Mouse (Mus musculus) embryonic facial prominence, embryonic 15.5 days (tissue): ENCODE measurements around the gene Fam104a. TPM values are rescaled to one million over a fixed set of nuclear protein-coding genes. Genes with fewer than 3 reads are reported as not detected.

Experiments
- ATAC-seq: fragments of 200-750 bp; cut with Nextera tagmentation; 2 replicates; pipeline ENCODE4 v1.8.0; 2017; ENCODE audit warnings: low read depth, moderate TSS enrichment; ENCODE audit not compliant: insufficient number of reproducible peaks, low FRiP score, low TSS enrichment
- H3K27ac ChIP-seq: fragments of 300-500 bp; sonication (generic); replicated peaks from 2 replicates; pipeline ENCODE4 v1.5.1; 2015; ENCODE audit warnings: mild to moderate bottlenecking, inconsistent platforms
- H3K27me3 ChIP-seq: fragments of 300-500 bp; sonication (generic); 2 replicates; pipeline ENCODE4 v1.6.1; 2015; ENCODE audit warnings: inconsistent platforms
- H3K36me3 ChIP-seq: fragments of 300-500 bp; sonication (generic); 2 replicates; pipeline ENCODE4 v1.6.1; 2015; ENCODE audit warnings: mild to moderate bottlenecking, inconsistent platforms
- H3K4me1 ChIP-seq: fragments of 300-500 bp; sonication (generic); 2 replicates; pipeline ENCODE4 v1.6.1; 2015; ENCODE audit warnings: inconsistent platforms
- H3K4me2 ChIP-seq: fragments of 300-500 bp; sonication (generic); replicated peaks from 2 replicates; pipeline ENCODE4 v1.6.1; 2015; ENCODE audit warnings: mild to moderate bottlenecking, inconsistent platforms
- H3K4me3 ChIP-seq: fragments of 300-500 bp; sonication (generic); replicated peaks from 2 replicates; pipeline ENCODE4 v1.5.1; 2015; ENCODE audit warnings: mild to moderate bottlenecking, inconsistent platforms
- H3K9ac ChIP-seq: fragments of 300-500 bp; sonication (generic); 2 replicates; pipeline ENCODE4 v1.6.1; 2015; ENCODE audit warnings: inconsistent platforms
- H3K9me3 ChIP-seq: fragments of 300-500 bp; sonication (generic); replicated peaks from 2 replicates; pipeline ENCODE4 v1.6.1; 2016; ENCODE audit warnings: inconsistent platforms
- WGBS: fragments of 180-500 bp; shearing (Covaris S2); methylation state at CpG from one replicate; pipeline ENCODE4 v1.1.7; 2015; 5-methylcytosine and 5-hydroxymethylcytosine counted together
- polyA plus RNA-seq: library from polyadenylated mRNA; unstranded; fragments of >200 nt; fragmentation: Nextera tagmentation; extraction: Ambion mirVana; gene quantifications from 2 replicates; pipeline ENCODE4 v1.2.1, GENCODE M21; 2015

The Fam104a gene
- polyA plus RNA-seq, 1 experiment from 2014 or later = 48.6 TPM

GRCm38 (mm10) chr11:113717767-113718424, 33.9 kb upstream of the Fam104a start:
- H3K4me2 ChIP-seq = no peak overlapping the region
- H3K36me3 ChIP-seq = no peaks in the 10 kb centered on the region
- H3K4me3 ChIP-seq = no peak overlapping the region
- no peaks in the 10 kb centered on the region for H3K9me3 ChIP-seq
- H3K4me1 ChIP-seq = peaks cover 16% of the 10 kb centered on the region
- ATAC-seq = no peak
- H3K27ac ChIP-seq = no peak overlapping the region
- no peak overlapping the region for H3K9ac ChIP-seq
- no peaks in the 10 kb centered on the region for H3K27me3 ChIP-seq
- 63% methylated on average over 16 of the region's 16 CpGs for WGBS

- H3K36me3 ChIP-seq = no peaks in the 10 kb centered on the region
- no peak overlapping the region for H3K4me3 ChIP-seq
- H3K4me2 ChIP-seq = no peak overlapping the region
- H3K4me1 ChIP-seq = peaks cover 10% of the 10 kb centered on the region; the same call in 1 of the 2 replicates
- no peak for ATAC-seq
- H3K9ac ChIP-seq = no peak overlapping the region
- no peaks in the 10 kb centered on the region for H3K9me3 ChIP-seq
- WGBS = 94% methylated on average over 2 of the region's 2 CpGs
- H3K27me3 ChIP-seq = no peaks in the 10 kb centered on the region
- no peak overlapping the region for H3K27ac ChIP-seq
Measured at GRCm38 (mm10) chr11:113716132-113716531, 32.2 kb upstream of the Fam104a start.

GRCm38 (mm10) chr11:113715078-113715674, 31.2 kb upstream of the Fam104a start:
- Histone ChIP-seq H3K9me3 (no peaks in the 10 kb centered on the region), H3K27ac (no peak overlapping the region), H3K36me3 (no peaks in the 10 kb centered on the region), H3K4me2 (no peak overlapping the region), H3K27me3 (no peaks in the 10 kb centered on the region), H3K9ac (no peak overlapping the region), H3K4me3 (no peak overlapping the region), H3K4me1 (peaks cover 17% of the 10 kb centered on the region)
- WGBS = 68% methylated on average over 7 of the region's 7 CpGs
- no peak for ATAC-seq

GRCm38 (mm10) chr11:113711061-113711460, 27.1 kb upstream of the Fam104a start:
- no peak for ATAC-seq
- Histone ChIP-seq H3K4me3 (no peak overlapping the region), H3K27me3 (no peaks in the 10 kb centered on the region), H3K9me3 (no peaks in the 10 kb centered on the region), H3K4me2 (no peak overlapping the region), H3K4me1 (peaks cover 25% of the 10 kb centered on the region), H3K36me3 (no peaks in the 10 kb centered on the region), H3K9ac (no peak overlapping the region), H3K27ac (peak overlapping the region; percentile 83; the same call in 1 of the 2 replicates)
- WGBS = 65% methylated on average over 1 of the region's 1 CpGs

GRCm38 (mm10) chr11:113710257-113710777, 26.4 kb upstream of the Fam104a start:
- H3K4me3 ChIP-seq = no peak overlapping the region
- no peak overlapping the region for H3K9ac ChIP-seq
- peak overlapping the region; percentile 83 for H3K27ac ChIP-seq
- H3K9me3 ChIP-seq = no peaks in the 10 kb centered on the region
- H3K4me1 ChIP-seq = peaks cover 25% of the 10 kb centered on the region
- H3K27me3 ChIP-seq = no peaks in the 10 kb centered on the region
- ATAC-seq = no peak
- H3K4me2 ChIP-seq = 0 out of 2 replicates have a peak overlapping the region, but pooled peaks have one; percentile 3
- 5% methylated on average over 10 of the region's 10 CpGs for WGBS
- no peaks in the 10 kb centered on the region for H3K36me3 ChIP-seq

GRCm38 (mm10) chr11:113709731-113710256, 25.8 kb upstream of the Fam104a start, which contains the start of gene Cpsf4l:
Cpsf4l (minus strand) TSS chr11:113710017.
- no peak within 1 kb of the TSS for H3K9ac ChIP-seq
- H3K4me2 ChIP-seq = 0 out of 2 replicates have a peak within 1 kb of the TSS, but pooled peaks have one; percentile 8
- ATAC-seq = peak; percentile 41; the same call in 1 of the 2 replicates
- H3K9me3 ChIP-seq = no peaks in the 10 kb centered on the region
- H3K27me3 ChIP-seq = no peaks in the 10 kb centered on the region
- no peaks in the 10 kb centered on the region for H3K36me3 ChIP-seq
- 8% methylated on average over 11 of the region's 11 CpGs for WGBS
- peaks cover 25% of the 10 kb centered on the region for H3K4me1 ChIP-seq
- peak within 1 kb of the TSS; percentile 83 for H3K27ac ChIP-seq
- no peak within 1 kb of the TSS for H3K4me3 ChIP-seq

- Histone ChIP-seq H3K4me2 (0 out of 2 replicates have a peak overlapping the region, but pooled peaks have one; percentile 8), H3K4me3 (no peak overlapping the region), H3K4me1 (peaks cover 27% of the 10 kb centered on the region), H3K36me3 (no peaks in the 10 kb centered on the region), H3K9me3 (no peaks in the 10 kb centered on the region), H3K9ac (no peak overlapping the region), H3K27me3 (no peaks in the 10 kb centered on the region), H3K27ac (peak overlapping the region; percentile 48)
- 22% methylated on average over 15 of the region's 15 CpGs for WGBS
- no peak for ATAC-seq
Measured at GRCm38 (mm10) chr11:113709272-113709671, 25.3 kb upstream of the Fam104a start.

GRCm38 (mm10) chr11:113708629-113709213, 24.8 kb upstream of the Fam104a start:
- no peaks in the 10 kb centered on the region for H3K9me3 ChIP-seq
- peak overlapping the region; percentile 48; the same call in 1 of the 2 replicates for H3K27ac ChIP-seq
- no peak overlapping the region for H3K9ac ChIP-seq
- H3K27me3 ChIP-seq = no peaks in the 10 kb centered on the region
- no peak for ATAC-seq
- peaks cover 32% of the 10 kb centered on the region for H3K4me1 ChIP-seq
- H3K4me3 ChIP-seq = no peak overlapping the region
- H3K36me3 ChIP-seq = no peaks in the 10 kb centered on the region
- WGBS = 51% methylated on average over 19 of the region's 19 CpGs
- 0 out of 2 replicates have a peak overlapping the region, but pooled peaks have one; percentile 8 for H3K4me2 ChIP-seq

GRCm38 (mm10) chr11:113705966-113706652, 22.2 kb upstream of the Fam104a start:
- ATAC-seq = no peak
- Histone ChIP-seq H3K9ac (no peak overlapping the region), H3K4me1 (peaks cover 35% of the 10 kb centered on the region), H3K36me3 (no peaks in the 10 kb centered on the region), H3K4me2 (no peak overlapping the region), H3K4me3 (no peak overlapping the region), H3K9me3 (no peaks in the 10 kb centered on the region), H3K27me3 (no peaks in the 10 kb centered on the region), H3K27ac (no peak overlapping the region)
- 77% methylated on average over 15 of the region's 15 CpGs for WGBS

GRCm38 (mm10) chr11:113703758-113704157, 19.8 kb upstream of the Fam104a start:
- H3K36me3 ChIP-seq = no peaks in the 10 kb centered on the region
- 24% methylated on average over 5 of the region's 5 CpGs for WGBS
- H3K9me3 ChIP-seq = no peaks in the 10 kb centered on the region
- H3K27ac ChIP-seq = no peak overlapping the region
- H3K9ac ChIP-seq = no peak overlapping the region
- H3K4me2 ChIP-seq = no peak overlapping the region
- no peak overlapping the region for H3K4me3 ChIP-seq
- ATAC-seq = no peak
- peaks cover 14% of the 10 kb centered on the region for H3K4me1 ChIP-seq
- H3K27me3 ChIP-seq = no peaks in the 10 kb centered on the region
